Mouse (Mus musculus) kidney, embryonic 14.5 days (tissue): ENCODE measurements around the gene Lpp. TPM values are rescaled to one million over a fixed set of nuclear protein-coding genes. Genes with fewer than 3 reads are reported as not detected.
A peak's percentile ranks its signal among the peaks of the same experiment; 100 is the strongest.

Experiments used
- ATAC-seq: fragments of 200-750 bp; cut with Nextera tagmentation; 2 replicates; pipeline ENCODE4 v1.8.0; 2017; ENCODE audit warnings: moderate number of reproducible peaks, mild to moderate bottlenecking, moderate TSS enrichment, moderate library complexity; ENCODE audit not compliant: low FRiP score, low TSS enrichment
- H3K27ac ChIP-seq: fragments of 300-500 bp; sonication (generic); 2 replicates; pipeline ENCODE4 v1.5.1; 2014; ENCODE audit warnings: low read depth, mild to moderate bottlenecking, low read length, moderate library complexity, mixed read lengths
- H3K27me3 ChIP-seq: fragments of 300-500 bp; sonication (generic); 2 replicates; pipeline ENCODE4 v1.6.1; 2014; ENCODE audit warnings: mild to moderate bottlenecking, low read length; ENCODE audit not compliant: control insufficient read depth, insufficient read depth
- H3K36me3 ChIP-seq: fragments of 300-500 bp; sonication (generic); 2 replicates; pipeline ENCODE4 v1.6.1; 2014; ENCODE audit warnings: low read length, mixed read lengths; ENCODE audit not compliant: control insufficient read depth, insufficient read depth
- H3K4me1 ChIP-seq: fragments of 300-500 bp; sonication (generic); 2 replicates; pipeline ENCODE4 v1.6.1; 2014; ENCODE audit warnings: low read length, mixed read lengths; ENCODE audit not compliant: control insufficient read depth, insufficient read depth
- H3K4me2 ChIP-seq: fragments of 300-500 bp; sonication (generic); replicated peaks from 2 replicates; pipeline ENCODE4 v1.6.1; 2014; ENCODE audit warnings: low read depth, mild to moderate bottlenecking, low read length
- H3K4me3 ChIP-seq: fragments of 300-500 bp; sonication (generic); 2 replicates; pipeline ENCODE4 v1.5.1; 2014; ENCODE audit warnings: mild to moderate bottlenecking, low read length
- H3K9ac ChIP-seq: fragments of 300-500 bp; sonication (generic); 2 replicates; pipeline ENCODE4 v1.6.1; 2014; ENCODE audit warnings: low read depth, mild to moderate bottlenecking, low read length, moderate library complexity
- H3K9me3 ChIP-seq: fragments of 300-500 bp; sonication (generic); 2 replicates; pipeline ENCODE4 v1.6.1; 2016; ENCODE audit warnings: low read length; ENCODE audit not compliant: control insufficient read depth
- WGBS: fragments of 180-500 bp; shearing (Covaris S2); extraction: QIAGEN DNeasy Blood & Tissue Kit; methylation state at CpG from one replicate; pipeline ENCODE4 v1.1.7; 2014; 5-methylcytosine and 5-hydroxymethylcytosine counted together
- polyA plus RNA-seq: library from polyadenylated mRNA; unstranded; fragments of >200 nt; fragmentation: Nextera tagmentation; extraction: Ambion mirVana; gene quantifications from 2 replicates; pipeline ENCODE4 v1.2.1, GENCODE M21; 2014

Lpp gene
- polyA plus RNA-seq, 1 experiment from 2014 or later = 49.2 TPM

- H3K27ac ChIP-seq = no peak overlapping the region
- H3K4me1 ChIP-seq = 0 out of 2 replicates have a peak, but pooled peaks cover 6% of the 10 kb centered on the region
- no peak overlapping the region for H3K4me3 ChIP-seq
- no peak overlapping the region for H3K4me2 ChIP-seq
- no peaks in the 10 kb centered on the region for H3K27me3 ChIP-seq
- H3K36me3 ChIP-seq = no peaks in the 10 kb centered on the region
- no peaks in the 10 kb centered on the region for H3K9me3 ChIP-seq
- 35% methylated on average over 3 of the region's 3 CpGs for WGBS
- ATAC-seq = no peak
- no peak overlapping the region for H3K9ac ChIP-seq
Measured at GRCm38 (mm10) chr16:24910834-24911233, 517.5 kb downstream of the Lpp start.

GRCm38 (mm10) chr16:24912381-24912780 lies 519.1 kb downstream of the Lpp start:
- Histone ChIP-seq H3K36me3 (no peaks in the 10 kb centered on the region), H3K9me3 (no peaks in the 10 kb centered on the region), H3K4me1 (0 out of 2 replicates have a peak, but pooled peaks cover 6% of the 10 kb centered on the region), H3K4me3 (no peak overlapping the region), H3K27ac (no peak overlapping the region), H3K9ac (no peak overlapping the region), H3K4me2 (no peak overlapping the region), H3K27me3 (no peaks in the 10 kb centered on the region)
- no peak for ATAC-seq
- 85% methylated on average over 1 of the region's 1 CpGs for WGBS

- 90% methylated on average over 3 of the region's 3 CpGs for WGBS
- no peak overlapping the region for H3K4me3 ChIP-seq
- H3K9me3 ChIP-seq = no peaks in the 10 kb centered on the region
- ATAC-seq = no peak
- H3K27me3 ChIP-seq = no peaks in the 10 kb centered on the region
- H3K36me3 ChIP-seq = no peaks in the 10 kb centered on the region
- H3K9ac ChIP-seq = no peak overlapping the region
- no peak overlapping the region for H3K4me2 ChIP-seq
- H3K27ac ChIP-seq = no peak overlapping the region
- H3K4me1 ChIP-seq = 0 out of 2 replicates have a peak, but pooled peaks cover 6% of the 10 kb centered on the region
Measured at GRCm38 (mm10) chr16:24913021-24913420, 519.7 kb downstream of the Lpp start.

DNA sequence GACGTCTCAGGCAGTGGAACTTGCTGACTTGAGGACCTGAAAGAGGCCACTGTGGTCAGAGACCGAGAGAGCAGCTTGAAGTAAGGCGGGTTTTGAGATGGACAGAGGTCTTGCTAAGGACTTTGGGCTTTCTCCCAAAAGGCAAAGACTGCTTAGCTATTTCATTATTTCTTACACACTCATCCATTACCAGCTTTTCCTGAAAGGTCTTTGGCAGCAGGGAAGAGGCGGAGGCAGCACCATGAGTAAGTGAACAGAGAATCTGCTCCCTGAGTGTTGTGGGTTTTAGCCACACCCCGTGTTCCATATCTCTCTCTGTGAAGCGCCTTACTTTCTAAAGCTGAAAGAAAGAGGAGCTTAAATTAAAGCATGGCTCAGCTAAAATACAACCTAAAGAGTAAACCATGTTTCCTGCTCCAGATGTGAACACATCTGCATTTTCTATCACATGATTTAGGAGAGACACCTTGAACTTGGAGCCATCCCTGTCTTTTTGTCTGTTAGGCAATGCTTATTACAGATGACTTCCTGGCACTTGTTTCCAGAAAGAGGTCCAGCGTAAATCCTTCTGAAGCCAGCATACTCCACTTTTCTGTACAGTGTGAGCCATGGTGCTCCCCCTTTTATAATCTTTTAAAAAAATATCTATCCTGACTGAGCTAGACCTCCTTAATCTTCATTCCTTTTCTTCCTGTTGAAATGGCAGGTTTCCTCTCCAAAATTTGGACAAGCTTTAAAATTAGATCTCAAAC lies 520.5 kb downstream of the Lpp start:
- ATAC-seq = no peak
- Histone ChIP-seq H3K27ac (0 out of 2 replicates have a peak overlapping the region, but pooled peaks have one; percentile 37), H3K9me3 (no peaks in the 10 kb centered on the region), H3K4me3 (no peak overlapping the region), H3K27me3 (no peaks in the 10 kb centered on the region), H3K4me2 (no peak overlapping the region), H3K4me1 (peaks cover 11% of the 10 kb centered on the region; the same call in 1 of the 2 replicates), H3K36me3 (no peaks in the 10 kb centered on the region), H3K9ac (no peak overlapping the region)
- 63% methylated on average over 7 of the region's 7 CpGs for WGBS

DNA sequence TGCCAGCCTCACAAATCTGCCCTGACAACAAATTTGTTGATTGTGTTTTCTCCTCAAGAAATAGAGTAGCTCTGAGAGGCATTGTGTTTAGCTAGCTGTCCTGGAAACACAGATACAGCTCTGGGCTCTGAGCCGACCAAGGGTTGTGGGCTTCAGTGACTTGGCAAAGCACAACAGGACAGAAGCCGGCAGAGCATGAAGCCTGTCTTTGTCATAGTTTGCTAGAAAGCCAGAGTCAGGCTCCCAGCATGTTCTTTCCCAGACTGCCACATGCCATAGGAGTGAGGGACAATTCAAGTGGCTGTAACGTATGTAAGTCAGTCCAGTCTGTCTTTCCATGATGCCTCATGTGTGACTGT lies 521.1 kb downstream of the Lpp start:
- Histone ChIP-seq H3K27ac (peak overlapping the region; percentile 19; the same call in 1 of the 2 replicates), H3K27me3 (no peaks in the 10 kb centered on the region), H3K9ac (no peak overlapping the region), H3K4me1 (peaks cover 14% of the 10 kb centered on the region; the same call in 1 of the 2 replicates), H3K4me3 (no peak overlapping the region), H3K9me3 (no peaks in the 10 kb centered on the region), H3K36me3 (no peaks in the 10 kb centered on the region), H3K4me2 (no peak overlapping the region)
- ATAC-seq = peak; percentile 45; the same call in 1 of the 2 replicates
- 43% methylated on average over 3 of the region's 3 CpGs for WGBS

DNA sequence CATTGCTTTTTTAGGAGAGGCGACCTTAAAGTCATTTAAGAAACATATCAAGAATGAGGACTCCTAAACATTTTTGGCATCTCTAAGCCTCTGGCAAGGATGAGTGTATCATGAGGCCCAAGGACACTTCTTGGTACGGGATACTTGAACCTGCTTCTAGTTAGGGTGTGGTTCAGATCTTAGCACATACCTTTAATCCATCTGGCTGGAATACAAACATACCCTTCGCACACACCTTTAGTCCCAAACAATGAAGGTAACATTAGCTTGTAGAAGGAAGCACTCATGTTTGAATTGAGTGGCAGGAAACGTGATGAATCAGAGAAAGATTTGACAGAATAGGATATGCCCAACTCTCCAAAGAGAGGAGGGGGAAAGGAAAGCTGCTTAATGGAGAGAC lies 522.2 kb downstream of the Lpp start:
- ATAC-seq = no peak
- Histone ChIP-seq H3K9ac (no peak overlapping the region), H3K4me3 (no peak overlapping the region), H3K27me3 (no peaks in the 10 kb centered on the region), H3K36me3 (no peaks in the 10 kb centered on the region), H3K27ac (no peak overlapping the region), H3K4me1 (peaks cover 19% of the 10 kb centered on the region; the same call in 1 of the 2 replicates), H3K4me2 (no peak overlapping the region), H3K9me3 (no peaks in the 10 kb centered on the region)
- WGBS = 90% methylated on average over 4 of the region's 4 CpGs

DNA sequence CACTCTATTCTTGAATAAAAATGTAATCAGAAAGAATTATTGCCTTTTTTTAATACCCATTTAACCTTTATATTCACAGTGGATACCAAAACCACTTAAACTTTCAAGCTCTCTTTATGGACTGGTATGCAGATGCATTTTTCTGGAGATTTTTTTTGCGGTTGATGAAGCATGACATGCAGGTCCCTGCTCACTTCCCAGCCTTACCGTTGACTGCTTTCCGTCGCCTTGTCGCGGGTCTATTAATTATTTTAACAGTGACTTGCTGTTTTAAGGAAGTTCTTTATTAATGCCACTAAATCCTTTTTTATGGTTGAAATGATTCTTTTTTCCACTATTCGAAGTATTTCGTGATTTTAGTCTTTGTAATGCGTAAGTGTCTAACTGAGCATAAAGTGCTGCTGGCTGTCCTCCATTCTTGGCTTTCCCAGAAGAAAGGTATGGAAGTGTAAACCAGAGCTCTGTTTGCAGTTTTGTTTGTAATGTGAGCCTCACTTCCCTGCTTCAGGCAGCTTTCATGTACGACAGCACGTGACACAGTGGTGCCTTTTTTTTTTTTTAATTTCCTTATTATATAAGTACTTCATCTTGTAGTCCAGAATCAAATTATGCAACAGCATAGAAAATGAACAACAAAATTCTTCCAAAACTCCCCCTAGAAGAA lies 526.2 kb downstream of the Lpp start:
- H3K27ac ChIP-seq = peak overlapping the region; percentile 37; the same call in 1 of the 2 replicates
- 7% methylated on average over 11 of the region's 11 CpGs for WGBS
- no peak overlapping the region for H3K9ac ChIP-seq
- peaks cover 14% of the 10 kb centered on the region; the same call in 1 of the 2 replicates for H3K4me1 ChIP-seq
- peak overlapping the region; percentile 35 for H3K4me2 ChIP-seq
- peak overlapping the region; percentile 12; the same call in 1 of the 2 replicates for H3K4me3 ChIP-seq
- no peaks in the 10 kb centered on the region for H3K27me3 ChIP-seq
- no peaks in the 10 kb centered on the region for H3K9me3 ChIP-seq
- H3K36me3 ChIP-seq = no peaks in the 10 kb centered on the region
- peak; percentile 91 for ATAC-seq

DNA sequence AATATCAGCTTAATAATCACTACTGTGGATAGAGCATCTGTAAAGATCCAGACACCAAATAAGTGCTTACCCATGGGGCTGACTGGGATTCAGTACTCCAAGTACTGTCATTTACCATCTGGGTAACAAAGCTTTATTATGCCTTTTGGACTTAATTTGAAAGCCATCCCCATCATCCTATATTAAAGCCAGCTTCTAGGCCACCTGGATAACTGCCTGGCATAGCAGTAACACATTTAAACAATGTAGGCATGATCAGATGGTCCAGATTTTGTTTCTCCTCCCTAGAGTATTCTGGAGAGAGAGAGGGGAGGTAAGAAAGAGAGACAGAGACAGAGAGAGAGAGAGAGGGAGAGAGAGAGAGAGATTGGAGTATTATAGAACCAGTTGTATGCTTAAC lies 536.8 kb downstream of the Lpp start:
- Histone ChIP-seq H3K27ac (no peak overlapping the region), H3K9ac (no peak overlapping the region), H3K4me3 (no peak overlapping the region), H3K4me1 (no peaks in the 10 kb centered on the region), H3K36me3 (no peaks in the 10 kb centered on the region), H3K4me2 (no peak overlapping the region), H3K9me3 (no peaks in the 10 kb centered on the region), H3K27me3 (no peaks in the 10 kb centered on the region)
- no peak for ATAC-seq

GRCm38 (mm10) chr16:24930621-24931020 lies 537.3 kb downstream of the Lpp start:
- no peak overlapping the region for H3K4me3 ChIP-seq
- WGBS = 76% methylated on average over 5 of the region's 5 CpGs
- H3K4me2 ChIP-seq = no peak overlapping the region
- H3K27me3 ChIP-seq = no peaks in the 10 kb centered on the region
- no peaks in the 10 kb centered on the region for H3K36me3 ChIP-seq
- H3K9ac ChIP-seq = no peak overlapping the region
- no peak for ATAC-seq
- H3K4me1 ChIP-seq = no peaks in the 10 kb centered on the region
- H3K27ac ChIP-seq = no peak overlapping the region
- H3K9me3 ChIP-seq = no peaks in the 10 kb centered on the region
